24 mouse cellular contexts compared by ENCODE assay signal in genomic region chr19:21890699-21891098, GRCm38 (mm10).
DNase-seq lines count a peak whose midpoint lies in the region; ATAC-seq lines count a peak whose summit lies in the region.
"Had no signal": no experiment of that assay in that cellular context is flagged by ENCODE, and none has a peak within 500 bp of the region (broad histone marks: within the 10 kb centered on the region; RNA-seq: fewer than 3 reads in every experiment).

No protein-coding gene starts in this region.

- H3K36me3 ChIP-seq in heart, embryonic 11.5 days (ENCODE audit: control insufficient read depth, insufficient read depth, low read length): no peaks in the 10 kb centered on the region
- no peaks in the 10 kb centered on the region for H3K36me3 ChIP-seq in lung, embryonic 15.5 days
- H3K36me3 ChIP-seq: embryonic facial prominence, embryonic 12.5 days; neural tube, embryonic 15.5 days had no signal

- intact Hi-C loops in heart, postnatal 14 days (cut with DNase I): no loop called here
- intact Hi-C loops in heart, postnatal 10 days (cut with DNase I): no loop called here

- peak overlapping the region; percentile 71 for H3K27ac ChIP-seq in heart, embryonic 11.5 days (ENCODE audit: low read depth, low read length)
- H3K27ac ChIP-seq in lung, embryonic 15.5 days: peak overlapping the region; percentile 27
- H3K27ac ChIP-seq in brown adipose tissue, adult 24 weeks (replicated peaks; ENCODE audit: low read depth, low read length): peak overlapping the region; percentile 64
- H3K27ac ChIP-seq: embryonic facial prominence, embryonic 12.5 days; forebrain, embryonic 13.5 days; liver, embryonic 14.5 days; neural tube, embryonic 15.5 days had no signal

- no peak overlapping the region for H3K4me2 ChIP-seq in heart, embryonic 11.5 days
- H3K4me2 ChIP-seq in lung, embryonic 15.5 days: no peak overlapping the region
- H3K4me2 ChIP-seq: embryonic facial prominence, embryonic 12.5 days; forebrain, embryonic 13.5 days; neural tube, embryonic 15.5 days had no signal

- H3K9me3 ChIP-seq in heart, embryonic 11.5 days (replicated peaks; ENCODE audit: control insufficient read depth, low read length): no peaks in the 10 kb centered on the region
- no peaks in the 10 kb centered on the region for H3K9me3 ChIP-seq in lung, embryonic 15.5 days
- H3K9me3 ChIP-seq: embryonic facial prominence, embryonic 12.5 days; forebrain, embryonic 13.5 days; neural tube, embryonic 15.5 days had no signal

- no peak for ATAC-seq in heart, embryonic 11.5 days (replicated peaks; ENCODE audit: insufficient number of reproducible peaks, low FRiP score, low TSS enrichment)
- no peak for ATAC-seq in lung, embryonic 15.5 days (ENCODE audit: borderline replicate concordance, extremely low read depth, low FRiP score, low TSS enrichment)
- ATAC-seq: forebrain, embryonic 13.5 days; Patski had no signal

- WGBS in heart, embryonic 11.5 days (ENCODE audit: insufficient replicate concordance): 18% methylated on average over 2 of the region's 2 CpGs
- 33% methylated on average over 2 of the region's 2 CpGs for WGBS in lung, embryonic 15.5 days

- H3K27me3 ChIP-seq in heart, embryonic 11.5 days (ENCODE audit: control insufficient read depth, insufficient read depth, low read length): no peaks in the 10 kb centered on the region
- no peaks in the 10 kb centered on the region for H3K27me3 ChIP-seq in lung, embryonic 15.5 days
- H3K27me3 ChIP-seq: embryonic facial prominence, embryonic 12.5 days; forebrain, embryonic 13.5 days; neural tube, embryonic 15.5 days had no signal

- no peak for DNase-seq in heart, postnatal 14 days
- DNase-seq in lung, postnatal 14 days: no peak
- DNase-seq in heart, postnatal 10 days: peak; percentile 8 to 20
- no peak for DNase-seq in frontal cortex, postnatal 10 days (ENCODE audit: low spot score in 2 of 2)
- DNase-seq in ovary, adult 18-20 months (ENCODE audit: low spot score): no peak
- DNase-seq: adrenal gland, adult 8-10 months; cerebellum, adult 9-10 months; gastrocnemius, postnatal 14 days; kidney, adult 9 months; kidney, postnatal 36 days; left cerebral cortex, postnatal 4 days; midbrain, embryonic 14.5 days; right cerebral cortex, postnatal 14 days; thymus, postnatal 4 days had no signal

- no peak overlapping the region for H3K4me3 ChIP-seq in heart, embryonic 11.5 days (ENCODE audit: low read depth, low read length)
- H3K4me3 ChIP-seq in lung, embryonic 15.5 days: no peak overlapping the region
- no peak overlapping the region for H3K4me3 ChIP-seq in brown adipose tissue, adult 24 weeks (ENCODE audit: insufficient read depth, low read depth, low read length)
- H3K4me3 ChIP-seq: embryonic facial prominence, embryonic 12.5 days; erythroblast, embryonic 14.5 days; forebrain, embryonic 13.5 days; myocyte; neural tube, embryonic 15.5 days had no signal

- H3K9ac ChIP-seq in heart, embryonic 11.5 days (ENCODE audit: low read depth, low read length): no peak overlapping the region
- no peak overlapping the region for H3K9ac ChIP-seq in lung, embryonic 15.5 days
- H3K9ac ChIP-seq: embryonic facial prominence, embryonic 12.5 days; forebrain, embryonic 13.5 days; liver, embryonic 14.5 days; neural tube, embryonic 15.5 days had no signal

- peaks cover 12% of the 10 kb centered on the region for H3K4me1 ChIP-seq in heart, embryonic 11.5 days (ENCODE audit: control insufficient read depth, insufficient read depth, low read length)
- H3K4me1 ChIP-seq in lung, embryonic 15.5 days: 0 out of 2 replicates have a peak, but pooled peaks cover 2% of the 10 kb centered on the region
- H3K4me1 ChIP-seq in brown adipose tissue, adult 24 weeks (ENCODE audit: control insufficient read depth, insufficient read depth, insufficient read length, low read length): peaks cover 10% of the 10 kb centered on the region
- H3K4me1 ChIP-seq: embryonic facial prominence, embryonic 12.5 days; forebrain, embryonic 13.5 days; neural tube, embryonic 15.5 days had no signal

Comparison
In these comparisons a context has a peak if more than half of its experiments do, and no peak if none do; other contexts are left out.
1. DNase-seq: peak in heart, postnatal 10 days (2 of 2); none in heart, postnatal 14 days (0 of 2), lung, postnatal 14 days (single experiment), frontal cortex, postnatal 10 days (0 of 2) and ovary, adult 18-20 months (single experiment).
2. Peak in every context shown above with its lines, with median percentiles within 50 percentile points of each other: H3K27ac ChIP-seq.